Mouse (Mus musculus): ENCODE measurements at regions not wholly inside any gene's neighbourhood (a gene's known extent, or its start where the extent isn't known, plus 50 kb on each side); places are given as distances from the start of the nearest gene placed in this dataset.

DNA sequence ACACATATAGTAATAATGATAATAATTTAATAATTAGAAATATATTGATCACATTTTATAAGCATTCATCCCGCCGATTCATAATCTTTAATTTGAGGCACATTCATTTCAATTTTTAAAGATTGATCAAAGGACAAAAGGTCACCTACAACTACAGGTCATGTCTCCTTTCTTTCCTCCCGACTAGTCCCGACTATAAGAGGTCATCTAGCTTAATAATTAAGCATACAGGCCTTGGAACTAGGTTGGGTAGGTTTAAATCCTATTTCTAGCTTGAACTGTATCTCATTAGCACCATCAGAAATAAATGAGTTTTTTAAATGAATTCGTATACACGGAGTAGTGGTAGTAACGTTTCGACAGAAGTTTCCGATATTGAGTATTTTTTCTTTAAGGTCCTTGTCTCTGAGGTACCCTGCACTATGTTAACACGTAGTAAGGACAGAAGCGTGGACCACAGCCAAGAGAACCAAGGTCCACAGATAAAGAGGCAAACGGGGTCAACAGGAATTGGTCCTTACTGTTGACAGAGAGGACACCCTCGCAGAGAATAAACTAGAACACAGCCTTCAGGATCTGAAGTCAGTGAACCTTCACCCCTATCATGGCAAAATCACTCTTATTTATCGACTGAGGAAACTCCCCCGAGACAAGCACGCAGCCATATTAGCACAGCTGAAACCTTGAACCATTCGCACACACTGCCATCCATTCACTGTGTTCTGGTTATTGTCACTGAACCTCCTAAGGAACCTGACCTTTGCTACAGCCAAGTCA is 185.8 kb upstream of the Jmjd1c start:
- TF ChIP-seq EP300 (IDR thresholded peaks at IDR 0.05; ENCODE audit: low read depth) = peak; percentile 80
- TF ChIP-seq CTCF (IDR thresholded peaks at IDR 0.05; ENCODE audit: low read depth) = no peak
- no peak overlapping the region for H3K9ac ChIP-seq (replicated peaks)
- no peaks in the 10 kb centered on the region for H3K27me3 ChIP-seq (ENCODE audit: insufficient read depth, low read length)
- DNase-seq (peak; percentile 53), ATAC-seq (peak; percentile 86)
- WGBS (ENCODE audit: insufficient replicate concordance) = 52% methylated on average over 17 of the region's 17 CpGs
- H3K4me1 ChIP-seq (ENCODE audit: insufficient read depth) = peaks cover 20% of the 10 kb centered on the region
- peak overlapping the region; percentile 81 for H3K27ac ChIP-seq (ENCODE audit: low read depth)
- H3K4me3 ChIP-seq (ENCODE audit: low read depth, low read length) = no peak overlapping the region
- H3K9me3 ChIP-seq (ENCODE audit: low read length) = no peaks in the 10 kb centered on the region
- no peaks in the 10 kb centered on the region for H3K36me3 ChIP-seq (replicated peaks; ENCODE audit: insufficient read depth, low read length)
- H3K4me2 ChIP-seq (ENCODE audit: low read depth, low read length) = 0 out of 2 replicates have a peak overlapping the region, but pooled peaks have one; percentile 28

DNA sequence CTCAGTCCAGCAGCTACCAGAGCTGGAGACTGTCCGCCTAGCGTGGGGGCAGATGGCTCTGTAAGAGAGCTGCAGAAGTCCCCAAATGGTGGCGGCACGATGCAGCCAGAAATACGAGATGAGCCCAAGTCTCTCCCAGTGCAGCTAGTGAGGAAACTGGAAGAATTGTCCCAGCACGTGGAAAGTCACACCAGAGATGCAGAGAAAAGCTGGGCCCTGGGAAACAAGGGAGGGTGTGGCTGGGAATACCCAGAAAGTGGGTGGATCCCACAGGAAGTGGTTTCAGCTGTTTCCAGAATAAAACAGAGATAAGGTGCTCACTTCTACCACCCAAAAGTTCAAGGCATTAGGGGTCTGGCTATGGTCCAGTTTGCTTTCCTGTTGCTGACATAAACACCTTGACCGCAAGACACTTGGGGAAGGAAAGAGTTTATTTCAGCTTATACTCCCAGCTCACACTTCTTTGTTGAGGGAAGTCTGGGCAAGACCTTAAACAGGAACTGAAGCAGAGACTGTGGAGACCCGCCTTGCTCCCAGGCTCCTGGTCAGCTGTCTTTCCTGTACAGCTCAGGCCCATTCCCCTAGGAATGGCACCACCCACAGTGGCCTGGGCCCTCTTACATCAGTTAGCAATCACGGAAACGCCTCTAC is 184.5 kb upstream of the Jmjd1c start:
- H3K9me3 ChIP-seq (ENCODE audit: low read length) = no peaks in the 10 kb centered on the region
- peak overlapping the region; percentile 4; the same call in 1 of the 2 replicates for H3K4me2 ChIP-seq (ENCODE audit: low read depth, low read length)
- no peak for TF ChIP-seq CTCF (IDR thresholded peaks at IDR 0.05; ENCODE audit: low read depth)
- TF ChIP-seq EP300 (IDR thresholded peaks at IDR 0.05; ENCODE audit: low read depth) = peak; percentile 73
- H3K27ac ChIP-seq (ENCODE audit: low read depth) = peak overlapping the region; percentile 81; the same call in 1 of the 2 replicates
- ATAC-seq = no peak
- H3K9ac ChIP-seq (replicated peaks) = no peak overlapping the region
- H3K4me3 ChIP-seq (ENCODE audit: low read depth, low read length) = no peak overlapping the region
- 25% methylated on average over 10 of the region's 10 CpGs for WGBS (ENCODE audit: insufficient replicate concordance)
- H3K27me3 ChIP-seq (ENCODE audit: insufficient read depth, low read length) = no peaks in the 10 kb centered on the region
- H3K4me1 ChIP-seq (ENCODE audit: insufficient read depth) = peaks cover 20% of the 10 kb centered on the region
- no peak for DNase-seq
- no peaks in the 10 kb centered on the region for H3K36me3 ChIP-seq (replicated peaks; ENCODE audit: insufficient read depth, low read length)

DNA sequence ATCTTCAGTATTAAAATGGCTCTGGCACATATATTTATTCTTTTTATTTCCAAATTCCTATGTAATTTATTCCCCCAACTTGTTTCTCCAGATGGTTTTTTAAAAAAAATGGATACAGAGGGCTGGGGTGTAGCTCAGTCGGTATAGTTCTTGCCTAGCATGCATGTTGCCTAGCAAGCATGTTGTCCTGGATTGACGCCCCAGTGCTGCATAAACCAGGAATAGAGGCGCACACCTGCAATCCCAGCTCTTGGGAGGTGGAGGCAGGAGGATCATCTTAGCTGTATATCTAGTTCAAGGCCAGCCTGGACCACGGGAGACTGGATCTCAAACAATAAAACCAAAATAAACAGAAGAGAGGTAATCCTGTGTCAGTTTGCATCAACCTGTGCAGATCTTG is 183.5 kb upstream of the Jmjd1c start:
- no peaks in the 10 kb centered on the region for H3K9me3 ChIP-seq (ENCODE audit: low read length)
- 79% methylated on average over 4 of the region's 4 CpGs for WGBS (ENCODE audit: insufficient replicate concordance)
- no peak overlapping the region for H3K27ac ChIP-seq (ENCODE audit: low read depth)
- no peak overlapping the region for H3K9ac ChIP-seq (replicated peaks)
- no peak overlapping the region for H3K4me2 ChIP-seq (ENCODE audit: low read depth, low read length)
- peaks cover 20% of the 10 kb centered on the region for H3K4me1 ChIP-seq (ENCODE audit: insufficient read depth)
- TF ChIP-seq EP300 (IDR thresholded peaks at IDR 0.05; ENCODE audit: low read depth) = no peak
- TF ChIP-seq CTCF (IDR thresholded peaks at IDR 0.05; ENCODE audit: low read depth) = no peak
- no peak for ATAC-seq
- H3K27me3 ChIP-seq (ENCODE audit: insufficient read depth, low read length) = no peaks in the 10 kb centered on the region
- no peak overlapping the region for H3K4me3 ChIP-seq (ENCODE audit: low read depth, low read length)
- DNase-seq = no peak
- H3K36me3 ChIP-seq (replicated peaks; ENCODE audit: insufficient read depth, low read length) = no peaks in the 10 kb centered on the region

DNA sequence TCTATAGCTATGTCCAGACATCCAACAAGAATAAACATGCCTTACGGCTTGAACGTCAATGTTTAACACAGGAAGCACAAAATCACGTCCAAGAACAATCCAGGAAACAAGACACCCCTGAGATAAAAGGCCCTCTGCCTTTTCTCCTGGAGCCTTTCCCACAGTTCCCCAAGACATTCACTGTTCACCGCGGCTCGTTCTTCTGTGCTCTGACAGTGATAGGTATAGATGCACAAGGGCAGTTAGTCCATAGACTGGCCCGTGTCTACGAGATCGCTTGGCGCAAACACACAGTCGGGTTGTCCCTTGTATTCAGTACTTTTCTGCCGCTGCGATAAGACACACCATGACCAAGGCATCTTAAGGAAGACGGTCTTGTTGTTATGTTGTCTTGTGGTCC is 182.7 kb upstream of the Jmjd1c start:
- TF ChIP-seq CTCF (IDR thresholded peaks at IDR 0.05; ENCODE audit: low read depth) (no peak), EP300 (IDR thresholded peaks at IDR 0.05; ENCODE audit: low read depth) (no peak)
- DNase-seq = no peak
- no peak overlapping the region for H3K9ac ChIP-seq (replicated peaks)
- WGBS (ENCODE audit: insufficient replicate concordance) = 58% methylated on average over 14 of the region's 14 CpGs
- H3K36me3 ChIP-seq (replicated peaks; ENCODE audit: insufficient read depth, low read length) = no peaks in the 10 kb centered on the region
- no peaks in the 10 kb centered on the region for H3K9me3 ChIP-seq (ENCODE audit: low read length)
- no peak overlapping the region for H3K4me3 ChIP-seq (ENCODE audit: low read depth, low read length)
- H3K27me3 ChIP-seq (ENCODE audit: insufficient read depth, low read length) = no peaks in the 10 kb centered on the region
- peaks cover 20% of the 10 kb centered on the region for H3K4me1 ChIP-seq (ENCODE audit: insufficient read depth)
- no peak overlapping the region for H3K27ac ChIP-seq (ENCODE audit: low read depth)
- H3K4me2 ChIP-seq (ENCODE audit: low read depth, low read length) = no peak overlapping the region
- ATAC-seq = no peak

DNA sequence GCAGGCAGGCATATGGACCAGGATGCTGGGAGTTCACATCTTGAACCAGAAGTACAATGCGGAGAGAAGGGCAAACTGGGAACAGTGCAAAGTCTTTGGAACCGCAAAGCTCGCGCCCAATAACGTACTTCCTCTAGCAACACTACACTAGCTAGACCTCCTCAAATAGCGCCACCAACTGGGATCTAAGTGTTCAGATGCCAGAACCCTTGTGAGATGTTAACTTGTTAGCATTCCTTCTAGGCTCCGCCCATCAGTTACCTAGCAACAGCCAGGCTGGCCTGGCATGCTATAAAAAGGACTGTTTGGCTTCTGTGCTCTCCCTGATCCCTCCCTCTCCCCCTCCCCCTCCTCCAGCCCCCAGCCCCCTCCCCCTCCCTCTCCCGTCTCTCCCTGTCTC is 182.3 kb upstream of the Jmjd1c start:
- Histone ChIP-seq H3K36me3 (replicated peaks; ENCODE audit: insufficient read depth, low read length) (no peaks in the 10 kb centered on the region), H3K9ac (replicated peaks) (no peak overlapping the region), H3K9me3 (ENCODE audit: low read length) (no peaks in the 10 kb centered on the region), H3K27me3 (ENCODE audit: insufficient read depth, low read length) (no peaks in the 10 kb centered on the region), H3K4me1 (ENCODE audit: insufficient read depth) (peaks cover 20% of the 10 kb centered on the region), H3K4me3 (ENCODE audit: low read depth, low read length) (no peak overlapping the region), H3K27ac (ENCODE audit: low read depth) (no peak overlapping the region), H3K4me2 (ENCODE audit: low read depth, low read length) (no peak overlapping the region)
- DNase-seq (no peak), ATAC-seq (no peak)
- WGBS (ENCODE audit: insufficient replicate concordance) = 57% methylated on average over 8 of the region's 8 CpGs
- no peak for TF ChIP-seq EP300 (IDR thresholded peaks at IDR 0.05; ENCODE audit: low read depth)
- no peak for TF ChIP-seq CTCF (IDR thresholded peaks at IDR 0.05; ENCODE audit: low read depth)

DNA sequence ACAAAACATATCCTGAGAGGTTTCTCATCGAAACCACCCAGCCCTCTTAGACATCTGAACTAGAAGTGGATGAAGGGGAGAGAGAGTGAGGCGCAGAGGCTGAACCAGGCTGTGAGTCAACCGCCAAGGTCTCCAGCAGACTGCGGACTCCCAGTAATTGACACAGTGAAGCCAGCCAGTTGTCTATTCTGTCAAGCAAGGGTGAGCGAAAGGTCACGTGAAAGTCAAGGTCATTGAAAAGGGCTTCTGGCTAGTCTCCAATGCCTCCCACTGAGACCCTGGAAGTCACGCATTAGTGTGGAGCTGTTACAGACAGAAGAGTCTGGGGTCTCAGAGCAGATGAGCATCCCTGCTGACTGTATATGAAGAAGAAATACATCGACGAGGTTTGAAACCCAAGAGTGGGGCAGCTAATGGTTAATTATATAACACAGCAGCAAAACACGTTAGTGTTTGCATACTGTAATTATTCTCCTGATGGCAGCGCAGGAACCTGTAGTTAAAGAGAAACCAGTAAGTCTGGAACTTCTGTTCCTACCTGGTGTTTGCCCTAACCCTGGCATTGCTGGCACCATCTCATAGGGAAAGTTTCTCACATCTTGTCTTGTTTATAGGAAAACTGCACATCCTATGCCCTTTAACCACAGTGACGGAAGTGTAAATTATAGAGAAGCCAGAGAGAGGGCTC is 181.5 kb upstream of the Jmjd1c start:
- WGBS (ENCODE audit: insufficient replicate concordance) = 59% methylated on average over 12 of the region's 12 CpGs
- no peak overlapping the region for H3K9ac ChIP-seq (replicated peaks)
- peaks cover 20% of the 10 kb centered on the region for H3K4me1 ChIP-seq (ENCODE audit: insufficient read depth)
- no peaks in the 10 kb centered on the region for H3K27me3 ChIP-seq (ENCODE audit: insufficient read depth, low read length)
- H3K4me3 ChIP-seq (ENCODE audit: low read depth, low read length) = no peak overlapping the region
- H3K9me3 ChIP-seq (ENCODE audit: low read length) = no peaks in the 10 kb centered on the region
- H3K27ac ChIP-seq (ENCODE audit: low read depth) = no peak overlapping the region
- ATAC-seq (no peak), DNase-seq (no peak)
- H3K4me2 ChIP-seq (ENCODE audit: low read depth, low read length) = no peak overlapping the region
- no peak for TF ChIP-seq EP300 (IDR thresholded peaks at IDR 0.05; ENCODE audit: low read depth)
- no peak for TF ChIP-seq CTCF (IDR thresholded peaks at IDR 0.05; ENCODE audit: low read depth)
- no peaks in the 10 kb centered on the region for H3K36me3 ChIP-seq (replicated peaks; ENCODE audit: insufficient read depth, low read length)
